Mouse (Mus musculus) embryonic facial prominence, embryonic 10.5 days (tissue): Measurements from ENCODE around the gene Rwdd3. TPM values are rescaled to one million over a fixed set of nuclear protein-coding genes. Genes with fewer than 3 reads are reported as not detected.

ENCODE experiments used
- DNase-seq: peaks from one replicate; pipeline ENCODE4 v3.0.0-alpha.2; 2017; ENCODE audit warnings: low spot score
- H3K27ac ChIP-seq: fragments of 300-500 bp; sonication (generic); replicated peaks from 2 replicates; pipeline ENCODE4 v1.5.1; 2016; ENCODE audit warnings: mild to moderate bottlenecking
- H3K27me3 ChIP-seq: fragments of 300-500 bp; sonication (generic); replicated peaks from 2 replicates; pipeline ENCODE4 v1.6.1; 2016; ENCODE audit warnings: low read depth, mild to moderate bottlenecking; ENCODE audit not compliant: poor library complexity, severe bottlenecking
- H3K36me3 ChIP-seq: fragments of 300-500 bp; sonication (generic); replicated peaks from 2 replicates; pipeline ENCODE4 v1.6.1; 2016; ENCODE audit warnings: mild to moderate bottlenecking, moderate library complexity
- H3K4me1 ChIP-seq: fragments of 300-500 bp; sonication (generic); 2 replicates; pipeline ENCODE4 v1.6.1; 2016
- H3K4me3 ChIP-seq: fragments of 300-500 bp; sonication (generic); 2 replicates; pipeline ENCODE4 v1.5.1; 2016; ENCODE audit warnings: mild to moderate bottlenecking, moderate library complexity
- H3K9me3 ChIP-seq: fragments of 300-500 bp; sonication (generic); 2 replicates; pipeline ENCODE4 v1.6.1; 2016; ENCODE audit warnings: mild to moderate bottlenecking
- WGBS: fragments of 180-500 bp; shearing (Covaris S2); methylation state at CpG from one replicate; pipeline ENCODE4 v1.1.7; 2016; 5-methylcytosine and 5-hydroxymethylcytosine counted together
- polyA plus RNA-seq: library from polyadenylated mRNA; unstranded; fragments of >200 nt; fragmentation: Nextera tagmentation; extraction: Ambion mirVana; gene quantifications from 2 replicates; pipeline ENCODE4 v1.2.1, GENCODE M21; 2016

The Rwdd3 gene
- polyA plus RNA-seq, 1 experiment from 2014 or later, result 4.8 TPM

- 85% methylated on average over 1 of the region's 1 CpGs for WGBS
- DNase-seq, result no peak
Observed at GRCm38 (mm10) chr3:121176011-121176410, 4.5 kb upstream of the Rwdd3 start.

GRCm38 (mm10) chr3:121174248-121174945 is 2.9 kb upstream of the Rwdd3 start:
- no peaks in the 10 kb centered on the region for H3K27me3 ChIP-seq
- H3K27ac ChIP-seq, result no peak overlapping the region
- no peak overlapping the region for H3K4me3 ChIP-seq
- H3K36me3 ChIP-seq, result no peaks in the 10 kb centered on the region
- peaks cover 19% of the 10 kb centered on the region for H3K4me1 ChIP-seq
- no peaks in the 10 kb centered on the region for H3K9me3 ChIP-seq
- DNase-seq, result no peak
- 83% methylated on average over 9 of the region's 9 CpGs for WGBS

More at GRCm38 (mm10) chr3:121176011-121176410, 4.5 kb upstream of the Rwdd3 start:
- Histone ChIP-seq H3K27me3 (no peaks in the 10 kb centered on the region), H3K9me3 (no peaks in the 10 kb centered on the region), H3K4me1 (peaks cover 6% of the 10 kb centered on the region; the same call in 1 of the 2 replicates), H3K36me3 (no peaks in the 10 kb centered on the region), H3K4me3 (no peak overlapping the region), H3K27ac (no peak overlapping the region)

GRCm38 (mm10) chr3:121172718-121173117 is 1.2 kb upstream of the Rwdd3 start:
- Histone ChIP-seq H3K4me3 (no peak overlapping the region), H3K27ac (no peak overlapping the region), H3K9me3 (no peaks in the 10 kb centered on the region), H3K36me3 (no peaks in the 10 kb centered on the region), H3K27me3 (no peaks in the 10 kb centered on the region), H3K4me1 (peaks cover 22% of the 10 kb centered on the region)
- 73% methylated on average over 2 of the region's 2 CpGs for WGBS
- DNase-seq, result no peak

GRCm38 (mm10) chr3:121171872-121172265 is 374 bp upstream of the Rwdd3 start:
- no peak for DNase-seq
- WGBS, result 49% methylated on average over 6 of the region's 6 CpGs
- Histone ChIP-seq H3K9me3 (no peaks in the 10 kb centered on the region), H3K36me3 (no peaks in the 10 kb centered on the region), H3K4me1 (peaks cover 22% of the 10 kb centered on the region), H3K27me3 (no peaks in the 10 kb centered on the region), H3K27ac (peak overlapping the region; percentile 91), H3K4me3 (peak overlapping the region; percentile 76)

GRCm38 (mm10) chr3:121170631-121171030 is 864 bp downstream of the Rwdd3 start:
- WGBS, result 57% methylated on average over 7 of the region's 7 CpGs
- H3K4me3 ChIP-seq, result peak overlapping the region; percentile 76

GRCm38 (mm10) chr3:121169092-121169942 is 2.2 kb downstream of the Rwdd3 start:
- Histone ChIP-seq H3K36me3 (peaks cover 6% of the 10 kb centered on the region; the same call in 1 of the 2 replicates), H3K27me3 (no peaks in the 10 kb centered on the region), H3K4me3 (no peak overlapping the region), H3K4me1 (peaks cover 22% of the 10 kb centered on the region), H3K27ac (no peak overlapping the region), H3K9me3 (0 out of 2 replicates have a peak, but pooled peaks cover 6% of the 10 kb centered on the region)
- 77% methylated on average over 15 of the region's 15 CpGs for WGBS
- DNase-seq, result no peak

More at GRCm38 (mm10) chr3:121170631-121171030, 864 bp downstream of the Rwdd3 start:
- Histone ChIP-seq H3K4me1 (peaks cover 22% of the 10 kb centered on the region), H3K36me3 (peaks cover 6% of the 10 kb centered on the region; the same call in 1 of the 2 replicates), H3K9me3 (0 out of 2 replicates have a peak, but pooled peaks cover 6% of the 10 kb centered on the region), H3K27ac (no peak overlapping the region; the same call in 1 of the 2 replicates), H3K27me3 (no peaks in the 10 kb centered on the region)
- DNase-seq, result no peak

- peaks cover 23% of the 10 kb centered on the region for H3K4me1 ChIP-seq
- no peak overlapping the region for H3K4me3 ChIP-seq
- no peak for DNase-seq
- 93% methylated on average over 8 of the region's 8 CpGs for WGBS
- H3K27me3 ChIP-seq, result no peaks in the 10 kb centered on the region
- H3K36me3 ChIP-seq, result peaks cover 6% of the 10 kb centered on the region; the same call in 1 of the 2 replicates
- no peak overlapping the region for H3K27ac ChIP-seq
- 0 out of 2 replicates have a peak, but pooled peaks cover 6% of the 10 kb centered on the region for H3K9me3 ChIP-seq
Observed at GRCm38 (mm10) chr3:121168581-121168980, 2.9 kb downstream of the Rwdd3 start.

- no peak overlapping the region for H3K4me3 ChIP-seq
- H3K27ac ChIP-seq, result no peak overlapping the region
- no peaks in the 10 kb centered on the region for H3K27me3 ChIP-seq
- H3K9me3 ChIP-seq, result 0 out of 2 replicates have a peak, but pooled peaks cover 6% of the 10 kb centered on the region
- H3K4me1 ChIP-seq, result peaks cover 15% of the 10 kb centered on the region
- DNase-seq, result peak; percentile 77
- H3K36me3 ChIP-seq, result peaks cover 6% of the 10 kb centered on the region; the same call in 1 of the 2 replicates
- WGBS, result 49% methylated on average over 7 of the region's 7 CpGs
Observed at GRCm38 (mm10) chr3:121163271-121163819, 8.2 kb downstream of the Rwdd3 start.

GRCm38 (mm10) chr3:121161661-121162060 is 9.8 kb downstream of the Rwdd3 start:
- H3K4me1 ChIP-seq, result peaks cover 25% of the 10 kb centered on the region
- H3K9me3 ChIP-seq, result 0 out of 2 replicates have a peak, but pooled peaks cover 4% of the 10 kb centered on the region
- H3K36me3 ChIP-seq, result peaks cover 5% of the 10 kb centered on the region; the same call in 1 of the 2 replicates
- WGBS, result 40% methylated on average over 2 of the region's 2 CpGs
- peak; percentile 18 for DNase-seq
- no peak overlapping the region for H3K27ac ChIP-seq
- H3K27me3 ChIP-seq, result no peaks in the 10 kb centered on the region
- H3K4me3 ChIP-seq, result no peak overlapping the region

- DNase-seq, result no peak
- no peak overlapping the region for H3K27ac ChIP-seq
- H3K27me3 ChIP-seq, result no peaks in the 10 kb centered on the region
- H3K4me1 ChIP-seq, result peaks cover 37% of the 10 kb centered on the region
- WGBS, result 81% methylated on average over 4 of the region's 4 CpGs
- no peaks in the 10 kb centered on the region for H3K36me3 ChIP-seq
- H3K9me3 ChIP-seq, result no peaks in the 10 kb centered on the region
- H3K4me3 ChIP-seq, result no peak overlapping the region
Observed at GRCm38 (mm10) chr3:121160424-121160823, 11.1 kb downstream of the Rwdd3 start.

- H3K36me3 ChIP-seq, result no peaks in the 10 kb centered on the region
- H3K27ac ChIP-seq, result peak overlapping the region; percentile 35; the same call in 1 of the 2 replicates
- H3K4me3 ChIP-seq, result no peak overlapping the region
- no peak for DNase-seq
- H3K4me1 ChIP-seq, result peaks cover 40% of the 10 kb centered on the region
- 79% methylated on average over 10 of the region's 10 CpGs for WGBS
- no peaks in the 10 kb centered on the region for H3K9me3 ChIP-seq
- H3K27me3 ChIP-seq, result no peaks in the 10 kb centered on the region
Observed at GRCm38 (mm10) chr3:121159566-121159965, 11.9 kb downstream of the Rwdd3 start.

- DNase-seq, result no peak
- Histone ChIP-seq H3K4me3 (no peak overlapping the region), H3K27ac (no peak overlapping the region), H3K36me3 (no peaks in the 10 kb centered on the region), H3K9me3 (no peaks in the 10 kb centered on the region), H3K4me1 (peaks cover 40% of the 10 kb centered on the region), H3K27me3 (no peaks in the 10 kb centered on the region)
- 95% methylated on average over 16 of the region's 16 CpGs for WGBS
Observed at GRCm38 (mm10) chr3:121158901-121159351, 12.6 kb downstream of the Rwdd3 start.
